Comparison of ENCODE assay signal across 8 mouse cellular contexts in genomic region chr3:158559691-158560650, GRCm38 (mm10). TPM values are rescaled to one million over a fixed set of nuclear protein-coding genes. Genes with fewer than 3 reads are reported as not detected.
DNase-seq lines count a peak whose midpoint lies in the region; ATAC-seq lines count a peak whose summit lies in the region.

No protein-coding gene starts in this region.

- 0 out of 2 replicates have a peak, but pooled peaks cover 12% of the 10 kb centered on the region for H3K4me1 ChIP-seq in hindbrain, embryonic 12.5 days

- no peaks in the 10 kb centered on the region for H3K9me3 ChIP-seq in hindbrain, embryonic 12.5 days (replicated peaks)

- H3K27ac ChIP-seq in hindbrain, embryonic 12.5 days = peak overlapping the region; percentile 89; the same call in 1 of the 2 replicates

- peak; percentile 14 for ATAC-seq in hindbrain, embryonic 12.5 days (ENCODE audit: low FRiP score)
- ATAC-seq in megakaryocyte progenitor cell, adult 5-6 weeks (replicated peaks; ENCODE audit: poor library complexity) = no peak
- no peak for ATAC-seq in megakaryocyte-erythroid progenitor cell, adult 5-6 weeks (replicated peaks; ENCODE audit: low FRiP score, low TSS enrichment, poor library complexity, severe bottlenecking)

- intact Hi-C loops in left cerebral cortex, postnatal 4 days (cut with DNase I) = loop anchor here (10.0 kb wide), 3 partner anchors 335 to 715 kb away; no protein-coding TSS in a partner anchor

- DNase-seq in Muller cell, postnatal 12 days (ENCODE audit: inconsistent ontology term) = peak; percentile 68
- peak; percentile 11 for DNase-seq in embryo, embryonic 10 days (ENCODE audit: low spot score)
- DNase-seq in left cerebral cortex, postnatal 4 days = peak; percentile 75
- DNase-seq in right cerebral cortex, postnatal 14 days = peak; percentile 61
- DNase-seq in adrenal gland, postnatal 25 days = no peak

- H3K27me3 ChIP-seq in hindbrain, embryonic 12.5 days = peaks cover 16% of the 10 kb centered on the region; the same call in 1 of the 2 replicates

- H3K4me2 ChIP-seq in hindbrain, embryonic 12.5 days (replicated peaks) = peak overlapping the region; percentile 98

- H3K4me3 ChIP-seq in hindbrain, embryonic 12.5 days = peak overlapping the region; percentile 81

- no peaks in the 10 kb centered on the region for H3K36me3 ChIP-seq in hindbrain, embryonic 12.5 days

- H3K9ac ChIP-seq in hindbrain, embryonic 12.5 days = peak overlapping the region; percentile 84

- 4% methylated on average over 18 of the region's 18 CpGs for WGBS in hindbrain, embryonic 12.5 days

RNA-seq across cellular contexts. Expression of gene Lrrc7, which starts 2.0 kb away (rescaled TPM):
- polyA plus RNA-seq in hindbrain, embryonic 12.5 days (2016; fragmentation: Nextera tagmentation; extraction: Ambion mirVana) = 4.3 and 4.5 TPM in 2 replicates
- 10 to 100 TPM; 84.8 to 94.0 TPM for total RNA-seq in left cerebral cortex, postnatal 4 days (2021)
- 0.09 TPM in 1 of 2 replicates, not detected in the other for total RNA-seq in adrenal gland, postnatal 25 days (2021)
- not detected in 2 replicates for total RNA-seq in megakaryocyte progenitor cell, adult 5-6 weeks (2015)
- not detected in 2 replicates for total RNA-seq in megakaryocyte progenitor cell, adult 5-6 weeks (2017)
- total RNA-seq in megakaryocyte-erythroid progenitor cell, adult 5-6 weeks (2014; fragmentation: Nextera tagmentation) = not detected in 2 replicates
- not detected in 2 replicates for total RNA-seq in megakaryocyte-erythroid progenitor cell, adult 5-6 weeks (2017)

Comparison
In these comparisons a context has a peak if more than half of its experiments do, and no peak if none do; other contexts are left out.
1. RNA of gene Lrrc7, which starts 2.0 kb away (total RNA-seq): 84.8 to 94.0 TPM in left cerebral cortex, postnatal 4 days; 0.09 TPM in adrenal gland, postnatal 25 days, not detected in megakaryocyte progenitor cell, adult 5-6 weeks and not detected in megakaryocyte-erythroid progenitor cell, adult 5-6 weeks; every median in the first group is over 10 times any median in the second.